In the genomic region with DNA sequence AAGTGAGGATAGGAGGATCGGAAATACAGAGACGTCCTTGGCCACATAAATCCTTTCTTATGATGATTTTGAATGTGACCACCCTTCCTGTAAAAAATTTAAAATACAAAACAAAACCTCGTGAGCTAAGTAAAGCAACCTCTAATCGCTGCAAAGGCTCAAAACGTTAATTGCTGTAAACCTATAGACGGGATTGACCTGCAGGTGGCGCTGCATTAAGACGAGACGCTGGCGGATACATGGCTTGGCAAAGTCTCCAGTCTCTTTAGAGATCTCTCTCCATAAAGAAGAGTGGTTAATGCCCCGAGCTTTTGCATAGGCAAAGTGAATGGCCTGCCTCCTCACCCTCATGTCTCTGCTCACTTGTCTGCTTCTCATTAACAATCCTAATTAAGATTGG, we compare ENCODE assay signal across 9 mouse cellular contexts. TPM values are rescaled to one million over a fixed set of nuclear protein-coding genes. Genes with fewer than 3 reads are reported as not detected.
DNase-seq lines count a peak whose midpoint lies in the region; ATAC-seq and TF ChIP-seq lines count a peak whose summit lies in the region.
"Had no signal": no experiment of that assay in that cellular context is flagged by ENCODE, and none has a peak within 500 bp of the region (broad histone marks: within the 10 kb centered on the region; RNA-seq: fewer than 3 reads in every experiment).

No protein-coding gene starts in this region.

- no peak overlapping the region for H3K27ac ChIP-seq in intestine, postnatal 0 days (ENCODE audit: low read depth, low read length)
- no peak overlapping the region for H3K27ac ChIP-seq in intestine, embryonic 15.5 days
- H3K27ac ChIP-seq: limb, embryonic 12.5 days had no signal

- WGBS in intestine, postnatal 0 days, result 20% methylated on average over 11 of the region's 11 CpGs
- WGBS in intestine, embryonic 15.5 days, result 16% methylated on average over 11 of the region's 11 CpGs

- H3K27me3 ChIP-seq in intestine, postnatal 0 days (replicated peaks; ENCODE audit: control insufficient read depth, insufficient read depth, low read length), result peaks cover 20% of the 10 kb centered on the region
- peaks cover 36% of the 10 kb centered on the region for H3K27me3 ChIP-seq in intestine, embryonic 15.5 days (replicated peaks)

- H3K9ac ChIP-seq in intestine, postnatal 0 days (ENCODE audit: low read depth, low read length), result no peak overlapping the region
- H3K9ac ChIP-seq in intestine, embryonic 15.5 days, result no peak overlapping the region
- H3K9ac ChIP-seq: limb, embryonic 12.5 days had no signal

- intact Hi-C loops in left cerebral cortex, postnatal 10 days (cut with DNase I), result loop anchor here (5.0 kb wide), 1 partner anchor 164 kb away; no protein-coding TSS in a partner anchor

- DNase-seq in adrenal gland, postnatal 10 days, result peak; percentile 56
- DNase-seq in left cerebral cortex, postnatal 10 days (ENCODE audit: extremely low spot score in 1 of 2, low spot score in 2 of 2), result peak; percentile 36 to 61
- peak; percentile 80 for DNase-seq in right cerebral cortex, postnatal 14 days
- no peak for DNase-seq in ovary, postnatal 14 days (ENCODE audit: low spot score)
- DNase-seq in spleen, postnatal 36 days (ENCODE audit: low spot score in 2 of 2), result no peak

- H3K9me3 ChIP-seq in intestine, postnatal 0 days (ENCODE audit: control insufficient read depth), result no peaks in the 10 kb centered on the region
- H3K9me3 ChIP-seq in intestine, embryonic 15.5 days, result no peaks in the 10 kb centered on the region
- H3K9me3 ChIP-seq: limb, embryonic 12.5 days had no signal

- H3K36me3 ChIP-seq in intestine, postnatal 0 days (ENCODE audit: control insufficient read depth, insufficient read depth), result no peaks in the 10 kb centered on the region
- no peaks in the 10 kb centered on the region for H3K36me3 ChIP-seq in intestine, embryonic 15.5 days
- H3K36me3 ChIP-seq: limb, embryonic 12.5 days had no signal

- no peak overlapping the region for H3K4me2 ChIP-seq in intestine, postnatal 0 days (replicated peaks; ENCODE audit: low read depth)
- no peak overlapping the region for H3K4me2 ChIP-seq in intestine, embryonic 15.5 days (replicated peaks)
- H3K4me2 ChIP-seq: limb, embryonic 12.5 days had no signal

- no peaks in the 10 kb centered on the region for H3K4me1 ChIP-seq in intestine, postnatal 0 days (replicated peaks; ENCODE audit: control insufficient read depth, insufficient read depth, low read length)
- H3K4me1 ChIP-seq in intestine, embryonic 15.5 days (replicated peaks), result peaks cover 8% of the 10 kb centered on the region; the same call in 1 of the 2 replicates

- peak; percentile 51 for TF ChIP-seq CTCF in intestine, postnatal 0 days (IDR thresholded peaks at IDR 0.05; ENCODE audit: low read depth)

- ATAC-seq in intestine, postnatal 0 days, result no peak
- no peak for ATAC-seq in intestine, embryonic 15.5 days
- peak; percentile 63; the same call in 1 of the 2 replicates for ATAC-seq in frontal cortex, adult (ENCODE audit: low TSS enrichment)

- no peak overlapping the region for H3K4me3 ChIP-seq in intestine, postnatal 0 days (ENCODE audit: low read depth, low read length)
- H3K4me3 ChIP-seq in intestine, embryonic 15.5 days (replicated peaks), result no peak overlapping the region
- H3K4me3 ChIP-seq: limb, embryonic 12.5 days had no signal

RNA-seq across cellular contexts. Expression of a gene that starts 2.0 kb away (rescaled TPM):
- not detected in 2 replicates for polyA plus RNA-seq in intestine, postnatal 0 days (2015; fragmentation: Nextera tagmentation; extraction: Ambion mirVana)
- 0.05 TPM in 1 of 2 replicates, not detected in the other for polyA plus RNA-seq in intestine, embryonic 15.5 days (2015; fragmentation: Nextera tagmentation; extraction: Ambion mirVana)
- not detected for total RNA-seq in adrenal gland, postnatal 10 days (2021)
- 1 to 10 TPM; 1.3 to 2.1 TPM for total RNA-seq in left cerebral cortex, postnatal 10 days (2021)
- polyA plus RNA-seq: limb, embryonic 12.5 days had no signal

Comparison
In these comparisons a context has a peak if more than half of its experiments do, and no peak if none do; other contexts are left out.
1. DNase-seq: peak in adrenal gland, postnatal 10 days (single experiment), left cerebral cortex, postnatal 10 days (2 of 2) and right cerebral cortex, postnatal 14 days (single experiment); none in ovary, postnatal 14 days (single experiment) and spleen, postnatal 36 days (0 of 2).